Mouse (Mus musculus) cerebellum, adult (tissue): ENCODE data around the gene Spcs1.

Source experiments
- ATAC-seq: cut with Nextera tagmentation; 2 replicates; pipeline ENCODE4 v1.9.2; 2017; ENCODE audit warnings: mild to moderate bottlenecking, moderate library complexity, mixed read lengths; ENCODE audit not compliant: insufficient number of reproducible peaks, low FRiP score, low TSS enrichment

The Spcs1 gene

GRCm38 (mm10) chr14:30951154-30951825 is 50.2 kb downstream of the Spcs1 start, which contains the start of gene Nek4:
Gene Nek4 (plus strand): TSS chr14:30951377.
- peak; percentile 96 for ATAC-seq

GRCm38 (mm10) chr14:30949986-30950385 is 51.5 kb downstream of the Spcs1 start:
- no peak for ATAC-seq
